Mouse (Mus musculus) neural tube, embryonic 15.5 days (tissue): ENCODE data around the gene Gm11568. TPM values are rescaled to one million over a fixed set of nuclear protein-coding genes. Genes with fewer than 3 reads are reported as not detected.
"Not testable (repeated sequence)": the region's sequence is repeated elsewhere in the genome, so short reads cannot be mapped to it uniquely, and the experiment has no call there.

ENCODE experiments used
- ATAC-seq: fragments of 200-750 bp; cut with Nextera tagmentation; 2 replicates; pipeline ENCODE4 v1.8.0; 2017; ENCODE audit warnings: mild to moderate bottlenecking, moderate TSS enrichment, moderate library complexity; ENCODE audit not compliant: low FRiP score
- H3K27ac ChIP-seq: fragments of 300-500 bp; sonication (generic); replicated peaks from 2 replicates; pipeline ENCODE4 v1.5.1; 2015; ENCODE audit warnings: mild to moderate bottlenecking, inconsistent platforms
- H3K27me3 ChIP-seq: fragments of 300-500 bp; sonication (generic); replicated peaks from 2 replicates; pipeline ENCODE4 v1.6.1; 2015; ENCODE audit warnings: inconsistent platforms
- H3K36me3 ChIP-seq: fragments of 300-500 bp; sonication (generic); 2 replicates; pipeline ENCODE4 v1.6.1; 2015; ENCODE audit warnings: inconsistent platforms
- H3K4me1 ChIP-seq: fragments of 300-500 bp; sonication (generic); 2 replicates; pipeline ENCODE4 v1.6.1; 2015; ENCODE audit warnings: inconsistent platforms
- H3K4me2 ChIP-seq: fragments of 300-500 bp; sonication (generic); 2 replicates; pipeline ENCODE4 v1.6.1; 2015; ENCODE audit warnings: inconsistent platforms, mild to moderate bottlenecking, moderate library complexity
- H3K4me3 ChIP-seq: fragments of 300-500 bp; sonication (generic); replicated peaks from 2 replicates; pipeline ENCODE4 v1.5.1; 2015; ENCODE audit warnings: mild to moderate bottlenecking, inconsistent platforms
- H3K9ac ChIP-seq: fragments of 300-500 bp; sonication (generic); replicated peaks from 2 replicates; pipeline ENCODE4 v1.6.1; 2015; ENCODE audit warnings: mild to moderate bottlenecking, inconsistent platforms
- H3K9me3 ChIP-seq: fragments of 300-500 bp; sonication (generic); replicated peaks from 2 replicates; pipeline ENCODE4 v1.6.1; 2016; ENCODE audit warnings: inconsistent platforms
- WGBS: fragments of 180-500 bp; shearing (Covaris S2); methylation state at CpG from one replicate; pipeline ENCODE4 v1.1.7; 2015; ENCODE audit warnings: mixed read lengths; 5-methylcytosine and 5-hydroxymethylcytosine counted together
- polyA plus RNA-seq: library from polyadenylated mRNA; unstranded; fragments of >200 nt; fragmentation: Nextera tagmentation; extraction: Ambion mirVana; gene quantifications from 2 replicates; pipeline ENCODE4 v1.2.1, GENCODE M21; 2015

Gm11568 gene
- not detected in 2 replicates for polyA plus RNA-seq

DNA sequence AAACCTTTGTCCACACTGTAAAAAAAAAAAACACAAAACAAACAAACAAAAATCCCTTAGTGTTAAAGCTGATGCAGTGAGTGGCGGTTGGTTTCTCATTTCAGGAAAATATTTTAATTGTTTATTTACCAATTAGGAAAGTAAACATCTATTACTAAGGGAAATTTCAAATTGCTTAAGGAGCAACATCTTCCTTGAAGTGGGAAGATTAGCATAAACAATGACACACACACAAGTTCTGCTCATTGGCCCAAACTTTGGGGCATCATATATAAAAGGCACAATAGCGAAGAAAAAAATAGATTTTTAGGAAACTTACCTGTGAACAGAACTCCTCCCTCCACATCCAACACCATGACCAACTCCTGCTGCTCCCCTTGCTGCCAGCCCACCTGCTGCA lies at the start of gene Gm11568:
TSS of gene Gm11568 (plus strand) at position 301 of the 400 bp plus-strand sequence.
- Histone ChIP-seq H3K27ac (no peak within 1 kb of the TSS), H3K4me2 (no peak within 1 kb of the TSS), H3K4me1 (no peaks in the 10 kb centered on the region), H3K9ac (no peak within 1 kb of the TSS), H3K9me3 (no peaks in the 10 kb centered on the region), H3K36me3 (no peaks in the 10 kb centered on the region), H3K27me3 (no peaks in the 10 kb centered on the region), H3K4me3 (no peak within 1 kb of the TSS)
- no peak for ATAC-seq
- WGBS, result 93% methylated on average over 2 of the region's 2 CpGs

- not testable (repeated sequence) for H3K4me2 ChIP-seq, H3K27ac ChIP-seq, H3K9me3 ChIP-seq, H3K9ac ChIP-seq, H3K4me3 ChIP-seq, H3K27me3 ChIP-seq, H3K36me3 ChIP-seq, ATAC-seq, H3K4me1 ChIP-seq
These were observed 47.9 kb upstream of the Gm11568 start, which contains the start of gene Krtap4-13 for GRCm38 (mm10) chr11:99809792-99810191. TSS of gene Krtap4-13 (minus strand) at chr11:99809892.

DNA sequence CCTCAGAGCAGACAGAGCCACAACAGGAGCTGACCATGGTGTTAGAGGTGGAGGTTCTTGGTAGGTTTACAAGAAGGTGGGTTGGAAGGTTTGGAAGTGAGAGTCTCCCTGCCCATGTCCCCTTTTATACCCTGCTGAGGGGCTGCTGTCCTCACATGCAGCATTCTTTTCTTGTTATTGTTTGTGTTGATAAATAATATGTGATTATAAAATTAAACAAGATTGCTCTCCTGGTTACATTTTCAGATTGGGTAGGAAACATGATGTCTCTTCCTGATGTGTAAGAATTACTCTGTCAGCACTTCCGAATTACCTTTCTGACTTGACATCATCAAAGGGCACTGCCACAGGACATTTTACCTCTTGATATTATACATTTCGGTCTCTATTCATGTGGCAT lies 42.2 kb upstream of the Gm11568 start, which contains the start of gene Gm11564:
TSS of gene Gm11564 (minus strand) at position 101 of the 400 bp plus-strand sequence.
- ATAC-seq, H3K27me3 ChIP-seq: not testable (repeated sequence)
- WGBS, result 85% methylated on average over 2 of the region's 2 CpGs

DNA sequence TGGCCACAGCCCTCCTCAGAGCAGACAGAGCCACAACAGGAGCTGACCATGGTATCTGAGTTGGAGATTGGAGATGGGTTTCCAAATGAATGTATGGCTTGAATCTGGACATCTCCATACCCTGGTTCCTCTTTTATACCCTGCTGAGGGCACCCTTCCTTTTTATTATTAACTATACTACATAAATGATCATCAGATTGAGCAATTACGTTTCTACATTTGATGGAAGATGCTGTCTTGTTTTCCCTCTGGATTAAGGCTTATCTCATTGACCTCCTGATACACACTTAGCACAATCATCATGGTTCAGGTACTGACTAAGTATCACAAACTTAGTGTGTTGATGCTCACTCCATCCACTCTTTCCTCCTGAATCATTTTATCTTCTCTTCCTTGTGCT lies 19.8 kb upstream of the Gm11568 start, which contains the start of gene 2300003K06Rik:
TSS of gene 2300003K06Rik (minus strand) at position 101 of the 400 bp plus-strand sequence.
- WGBS, result 78% methylated on average over 1 of the region's 1 CpGs

More for the DNA sequence above, 42.2 kb upstream of the Gm11568 start, which contains the start of gene Gm11564:
- not testable (repeated sequence) for H3K4me1 ChIP-seq, H3K36me3 ChIP-seq, H3K9ac ChIP-seq, H3K27ac ChIP-seq, H3K4me2 ChIP-seq, H3K4me3 ChIP-seq, H3K9me3 ChIP-seq

DNA sequence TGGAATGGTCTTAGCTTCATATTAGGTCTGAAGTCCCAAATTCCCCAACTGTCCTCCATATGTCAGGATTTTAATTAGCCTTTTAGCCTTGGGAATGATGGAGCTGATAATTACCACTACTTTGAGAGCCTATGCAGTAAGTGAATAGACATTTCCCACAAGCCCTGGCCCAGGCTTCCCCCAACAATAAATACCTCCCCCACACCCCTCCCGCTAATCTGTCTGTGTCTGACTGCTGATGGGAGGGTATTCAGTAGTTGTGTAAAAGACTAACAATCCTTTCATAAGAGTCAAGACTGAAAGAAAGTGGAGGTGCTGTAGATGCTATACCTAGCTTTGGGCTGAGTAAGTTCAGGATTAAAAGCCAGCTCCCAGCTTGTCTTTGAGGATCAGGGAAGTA lies 15.5 kb upstream of the Gm11568 start:
- H3K27me3 ChIP-seq, result no peaks in the 10 kb centered on the region
- no peak for ATAC-seq
- no peak overlapping the region for H3K27ac ChIP-seq
- H3K4me2 ChIP-seq, result no peak overlapping the region
- 32% methylated on average over 1 of the region's 1 CpGs for WGBS
- no peaks in the 10 kb centered on the region for H3K4me1 ChIP-seq
- H3K9ac ChIP-seq, result no peak overlapping the region
- no peak overlapping the region for H3K4me3 ChIP-seq
- no peaks in the 10 kb centered on the region for H3K36me3 ChIP-seq
- H3K9me3 ChIP-seq, result no peaks in the 10 kb centered on the region

More for the DNA sequence above, 19.8 kb upstream of the Gm11568 start, which contains the start of gene 2300003K06Rik:
- no peaks in the 10 kb centered on the region for H3K36me3 ChIP-seq
- H3K9ac ChIP-seq, result no peak within 1 kb of the TSS
- no peaks in the 10 kb centered on the region for H3K27me3 ChIP-seq
- no peak within 1 kb of the TSS for H3K4me2 ChIP-seq
- no peaks in the 10 kb centered on the region for H3K4me1 ChIP-seq
- H3K4me3 ChIP-seq, result no peak within 1 kb of the TSS
- no peak for ATAC-seq
- H3K9me3 ChIP-seq, result no peaks in the 10 kb centered on the region
- no peak within 1 kb of the TSS for H3K27ac ChIP-seq

DNA sequence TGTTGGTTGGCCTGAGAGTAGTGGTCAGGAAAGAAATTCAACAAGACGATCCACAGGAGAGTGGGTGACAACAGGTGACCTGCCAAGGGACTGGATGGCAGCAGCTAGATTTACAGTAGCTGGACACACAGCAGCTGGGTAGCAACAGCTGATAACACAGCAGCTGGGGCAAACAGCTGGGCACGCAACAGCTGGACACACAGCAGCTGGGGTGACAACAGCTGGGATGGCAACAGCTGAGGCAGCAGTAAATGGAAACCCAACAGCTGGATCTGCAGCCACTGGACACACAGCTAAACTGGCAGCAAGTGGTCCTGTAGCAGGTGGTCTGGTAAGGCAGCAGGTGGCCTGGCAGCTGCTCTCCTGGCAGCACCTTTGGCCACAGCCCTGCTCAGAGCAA lies 11.0 kb upstream of the Gm11568 start:
- no peaks in the 10 kb centered on the region for H3K4me1 ChIP-seq
- H3K27me3 ChIP-seq, result no peaks in the 10 kb centered on the region
- WGBS, result 98% methylated on average over 2 of the region's 2 CpGs
- no peak overlapping the region for H3K9ac ChIP-seq
- H3K4me3 ChIP-seq, result no peak overlapping the region
- no peaks in the 10 kb centered on the region for H3K9me3 ChIP-seq
- no peaks in the 10 kb centered on the region for H3K36me3 ChIP-seq
- no peak for ATAC-seq
- no peak overlapping the region for H3K27ac ChIP-seq
- no peak overlapping the region for H3K4me2 ChIP-seq

DNA sequence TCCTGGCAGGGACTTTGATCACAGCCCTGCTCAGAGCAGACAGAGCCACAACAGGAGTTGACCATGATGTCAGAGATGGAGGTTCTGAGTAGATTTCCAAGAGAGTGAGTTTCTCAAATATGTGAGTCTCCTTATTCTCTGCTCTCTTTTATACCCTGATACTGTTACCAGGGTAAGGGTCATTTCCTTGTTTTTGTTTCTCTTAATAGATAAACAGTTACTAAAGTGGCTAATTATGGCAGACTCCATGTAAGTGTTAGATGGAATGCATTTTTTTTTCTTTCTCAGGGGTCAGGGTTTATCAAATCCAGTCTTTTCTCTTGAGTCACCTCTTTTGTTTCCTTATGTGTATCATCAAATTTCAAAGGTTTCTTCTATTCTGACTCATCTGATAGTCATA lies 6.2 kb upstream of the Gm11568 start, which contains the start of gene Krtap4-16:
TSS of gene Krtap4-16 (minus strand) at position 101 of the 400 bp plus-strand sequence.
- H3K4me1 ChIP-seq, result no peaks in the 10 kb centered on the region
- no peak for ATAC-seq
- H3K27me3 ChIP-seq, result no peaks in the 10 kb centered on the region
- H3K27ac ChIP-seq, result no peak within 1 kb of the TSS
- no peak within 1 kb of the TSS for H3K4me2 ChIP-seq
- H3K9me3 ChIP-seq, result no peaks in the 10 kb centered on the region
- no peak within 1 kb of the TSS for H3K9ac ChIP-seq
- H3K36me3 ChIP-seq, result no peaks in the 10 kb centered on the region
- no peak within 1 kb of the TSS for H3K4me3 ChIP-seq

DNA sequence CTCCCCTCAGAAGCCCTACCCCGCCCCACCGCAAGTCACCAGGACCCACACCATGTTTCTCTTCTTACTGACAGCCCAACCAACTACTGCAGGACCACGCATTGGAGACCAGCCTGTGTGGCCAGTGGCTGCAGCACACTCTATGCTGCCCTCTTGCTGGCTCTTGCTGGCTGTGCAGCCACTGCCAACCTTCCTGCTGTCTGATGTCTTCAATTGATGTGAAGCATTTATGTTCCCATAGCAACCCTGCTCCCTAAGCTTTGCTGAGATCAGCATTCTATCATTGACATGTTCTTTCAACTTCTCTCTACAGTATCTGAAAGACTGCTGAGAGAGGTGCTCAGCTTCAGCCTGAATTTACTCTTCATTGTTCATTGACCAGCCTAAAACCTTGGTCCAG lies 3.6 kb upstream of the Gm11568 start:
- no peak overlapping the region for H3K9ac ChIP-seq
- H3K27ac ChIP-seq, result no peak overlapping the region
- no peaks in the 10 kb centered on the region for H3K4me1 ChIP-seq
- no peaks in the 10 kb centered on the region for H3K9me3 ChIP-seq
- 57% methylated on average over 3 of the region's 3 CpGs for WGBS
- H3K4me3 ChIP-seq, result no peak overlapping the region
- H3K36me3 ChIP-seq, result no peaks in the 10 kb centered on the region
- H3K27me3 ChIP-seq, result no peaks in the 10 kb centered on the region
- no peak for ATAC-seq
- no peak overlapping the region for H3K4me2 ChIP-seq

DNA sequence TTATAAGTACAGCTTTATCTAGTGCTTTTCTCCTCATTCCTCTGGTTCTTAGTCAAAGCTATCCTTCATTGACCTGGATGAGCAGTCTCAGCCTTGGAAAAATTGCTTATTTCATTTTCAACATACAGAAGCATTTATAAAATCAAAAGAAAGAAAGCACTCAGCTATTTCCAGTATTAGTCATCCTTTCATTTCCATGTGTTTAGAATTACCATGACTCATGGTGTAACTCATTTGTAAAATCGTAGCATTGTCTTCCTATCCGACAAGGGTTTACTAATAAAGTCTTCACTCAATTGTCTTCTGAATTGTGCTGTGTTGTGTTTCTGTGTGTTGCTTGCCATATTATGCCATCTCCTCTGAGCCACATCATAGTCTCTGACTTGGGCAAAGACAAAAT lies 1.0 kb downstream of the Gm11568 start:
- WGBS, result 83% methylated on average over 2 of the region's 2 CpGs
- Histone ChIP-seq H3K4me3 (no peak overlapping the region), H3K9me3 (no peaks in the 10 kb centered on the region), H3K36me3 (no peaks in the 10 kb centered on the region), H3K4me1 (no peaks in the 10 kb centered on the region), H3K27ac (no peak overlapping the region), H3K27me3 (no peaks in the 10 kb centered on the region), H3K4me2 (no peak overlapping the region), H3K9ac (no peak overlapping the region)
- no peak for ATAC-seq

GRCm38 (mm10) chr11:99864176-99864575 lies 6.5 kb downstream of the Gm11568 start, which contains the start of gene Gm11559:
TSS of gene Gm11559 (plus strand) at chr11:99864476.
- H3K4me2 ChIP-seq, H3K27ac ChIP-seq, H3K4me3 ChIP-seq, H3K9ac ChIP-seq, H3K4me1 ChIP-seq, H3K36me3 ChIP-seq, H3K9me3 ChIP-seq, ATAC-seq, H3K27me3 ChIP-seq: not testable (repeated sequence)
- WGBS, result 74% methylated on average over 1 of the region's 1 CpGs

GRCm38 (mm10) chr11:99873089-99873488 lies 15.4 kb downstream of the Gm11568 start, which contains the start of gene Krtap9-1:
TSS of gene Krtap9-1 (plus strand) at chr11:99873389.
- not testable (repeated sequence) for H3K36me3 ChIP-seq, H3K27ac ChIP-seq, ATAC-seq, H3K27me3 ChIP-seq, H3K4me3 ChIP-seq, H3K4me2 ChIP-seq, H3K9me3 ChIP-seq, H3K9ac ChIP-seq, H3K4me1 ChIP-seq
- 77% methylated on average over 1 of the region's 1 CpGs for WGBS

- not testable (repeated sequence) for H3K9me3 ChIP-seq, H3K4me3 ChIP-seq, H3K4me1 ChIP-seq, H3K27ac ChIP-seq, H3K4me2 ChIP-seq, H3K36me3 ChIP-seq, ATAC-seq, H3K27me3 ChIP-seq, H3K9ac ChIP-seq
- 64% methylated on average over 1 of the region's 1 CpGs for WGBS
These were observed 21.2 kb downstream of the Gm11568 start, which contains the start of gene Gm11567 for GRCm38 (mm10) chr11:99878887-99879286. TSS of gene Gm11567 (plus strand) at chr11:99879187.
